Mouse (Mus musculus): ENCODE data around the gene Ndufaf3. TPM values are rescaled to one million over a fixed set of nuclear protein-coding genes. Genes with fewer than 3 reads are reported as not detected.

The Ndufaf3 gene
- total and polyA plus RNA-seq, 2 experiments from 2014 or later: 84.4 to 86.1 TPM

DNA sequence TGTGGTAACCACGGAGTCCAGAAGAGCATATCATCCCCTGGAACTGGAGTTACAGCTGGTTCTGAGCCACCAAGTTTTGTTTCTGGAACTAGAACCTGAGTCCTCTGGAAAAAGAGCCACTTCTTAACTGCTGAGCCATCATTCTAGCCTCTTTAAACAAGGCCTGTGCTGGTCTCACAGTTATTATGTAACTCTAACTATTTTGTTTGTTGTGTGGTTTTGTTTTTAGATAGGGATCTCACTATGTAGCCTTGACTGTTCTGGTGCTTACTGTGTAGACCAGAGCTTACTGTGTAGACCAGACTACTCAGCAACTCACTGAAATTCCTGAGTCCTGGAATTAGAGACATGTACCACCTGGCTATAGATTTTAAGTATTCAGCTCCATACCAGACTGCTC, 20.4 kb downstream of the Ndufaf3 start:
- peaks cover 90% of the 10 kb centered on the region for H3K36me3 ChIP-seq (replicated peaks; ENCODE audit: control insufficient read depth, insufficient read depth, low read length)
- 91% methylated on average over 1 of the region's 1 CpGs for WGBS
- TF ChIP-seq CTCF (IDR thresholded peaks at IDR 0.05; ENCODE audit: low read depth) (no peak), EP300 (IDR thresholded peaks at IDR 0.05; ENCODE audit: low read depth) (no peak)

DNA sequence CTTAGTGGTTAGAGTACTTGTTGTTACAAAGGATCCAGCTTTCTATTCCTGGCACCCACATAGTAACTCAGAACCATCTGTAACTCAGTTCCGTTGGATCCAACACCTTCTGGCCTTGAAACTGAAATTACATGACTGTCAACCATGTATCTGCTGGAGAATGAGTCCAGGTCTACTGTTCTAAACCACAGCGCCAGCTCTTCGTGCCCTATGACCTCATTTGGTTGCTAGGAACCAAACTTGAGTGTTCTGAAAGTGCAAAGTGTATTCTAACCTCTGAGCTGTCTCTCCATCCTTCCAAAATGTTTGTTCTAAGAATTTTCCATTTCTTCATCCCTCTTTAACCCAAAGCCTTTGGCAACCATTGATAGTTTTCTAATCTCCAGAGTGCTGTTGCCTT, 21.2 kb downstream of the Ndufaf3 start:
- H3K27me3 ChIP-seq (ENCODE audit: control insufficient read depth, insufficient read depth, low read length): no peaks in the 10 kb centered on the region
- DNase-seq (ENCODE audit: low spot score): no peak
- no peaks in the 10 kb centered on the region for H3K9me3 ChIP-seq (replicated peaks; ENCODE audit: control insufficient read depth, low read length)
- H3K4me1 ChIP-seq (ENCODE audit: control insufficient read depth, insufficient read depth): no peaks in the 10 kb centered on the region
- WGBS: 91% methylated on average over 3 of the region's 3 CpGs
- no peak for ATAC-seq (ENCODE audit: insufficient read depth, low read depth)
- no peak for TF ChIP-seq CTCF (IDR thresholded peaks at IDR 0.05; ENCODE audit: low read depth)
- TF ChIP-seq EP300 (IDR thresholded peaks at IDR 0.05; ENCODE audit: low read depth): no peak
- H3K36me3 ChIP-seq (replicated peaks; ENCODE audit: control insufficient read depth, insufficient read depth, low read length): peaks cover 90% of the 10 kb centered on the region
- no peak overlapping the region for H3K9ac ChIP-seq (replicated peaks; ENCODE audit: low read depth, low read length)
- no peak overlapping the region for H3K4me2 ChIP-seq (ENCODE audit: low read depth, low read length)
- no peak overlapping the region for H3K4me3 ChIP-seq (ENCODE audit: low read depth, low read length)
- no peak overlapping the region for H3K27ac ChIP-seq (ENCODE audit: low read depth)

More for the DNA sequence above, 20.4 kb downstream of the Ndufaf3 start:
- DNase-seq (ENCODE audit: low spot score) (no peak), ATAC-seq (ENCODE audit: insufficient read depth, low read depth) (no peak)
- H3K27me3 ChIP-seq (ENCODE audit: control insufficient read depth, insufficient read depth, low read length): no peaks in the 10 kb centered on the region
- H3K4me3 ChIP-seq (ENCODE audit: low read depth, low read length): no peak overlapping the region
- no peak overlapping the region for H3K27ac ChIP-seq (ENCODE audit: low read depth)
- H3K4me1 ChIP-seq (ENCODE audit: control insufficient read depth, insufficient read depth): no peaks in the 10 kb centered on the region
- H3K4me2 ChIP-seq (ENCODE audit: low read depth, low read length): no peak overlapping the region
- no peak overlapping the region for H3K9ac ChIP-seq (replicated peaks; ENCODE audit: low read depth, low read length)
- no peaks in the 10 kb centered on the region for H3K9me3 ChIP-seq (replicated peaks; ENCODE audit: control insufficient read depth, low read length)

DNA sequence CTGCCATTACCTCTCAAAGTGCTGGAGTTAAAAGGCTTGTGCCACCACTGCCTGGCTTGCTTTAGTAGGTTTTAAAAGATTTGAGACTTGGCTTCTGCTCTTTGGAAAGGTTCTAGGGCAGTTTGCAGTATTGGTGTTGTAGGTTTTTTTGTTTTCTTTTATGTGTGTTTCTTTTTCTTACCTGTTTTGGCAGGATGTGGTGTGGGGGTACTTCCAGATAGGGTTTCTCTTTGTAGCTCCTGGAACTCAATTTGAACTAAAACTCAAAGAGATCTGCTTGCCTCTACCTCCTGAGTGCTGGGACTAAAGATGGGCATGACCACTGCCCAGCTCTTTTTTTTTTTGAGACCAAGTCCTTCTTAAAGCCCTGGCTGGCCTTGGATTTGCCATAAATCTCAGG, 26.4 kb downstream of the Ndufaf3 start:
- Histone ChIP-seq H3K4me1 (ENCODE audit: control insufficient read depth, insufficient read depth) (no peaks in the 10 kb centered on the region), H3K36me3 (replicated peaks; ENCODE audit: control insufficient read depth, insufficient read depth, low read length) (peaks cover 88% of the 10 kb centered on the region), H3K4me2 (ENCODE audit: low read depth, low read length) (no peak overlapping the region), H3K27ac (ENCODE audit: low read depth) (no peak overlapping the region), H3K27me3 (ENCODE audit: control insufficient read depth, insufficient read depth, low read length) (no peaks in the 10 kb centered on the region), H3K9me3 (replicated peaks; ENCODE audit: control insufficient read depth, low read length) (no peaks in the 10 kb centered on the region), H3K9ac (replicated peaks; ENCODE audit: low read depth, low read length) (no peak overlapping the region), H3K4me3 (ENCODE audit: low read depth, low read length) (no peak overlapping the region)
- ATAC-seq (ENCODE audit: insufficient read depth, low read depth): no peak
- TF ChIP-seq EP300 (IDR thresholded peaks at IDR 0.05; ENCODE audit: low read depth) (no peak), CTCF (IDR thresholded peaks at IDR 0.05; ENCODE audit: low read depth) (no peak)
- no peak for DNase-seq (ENCODE audit: low spot score)

DNA sequence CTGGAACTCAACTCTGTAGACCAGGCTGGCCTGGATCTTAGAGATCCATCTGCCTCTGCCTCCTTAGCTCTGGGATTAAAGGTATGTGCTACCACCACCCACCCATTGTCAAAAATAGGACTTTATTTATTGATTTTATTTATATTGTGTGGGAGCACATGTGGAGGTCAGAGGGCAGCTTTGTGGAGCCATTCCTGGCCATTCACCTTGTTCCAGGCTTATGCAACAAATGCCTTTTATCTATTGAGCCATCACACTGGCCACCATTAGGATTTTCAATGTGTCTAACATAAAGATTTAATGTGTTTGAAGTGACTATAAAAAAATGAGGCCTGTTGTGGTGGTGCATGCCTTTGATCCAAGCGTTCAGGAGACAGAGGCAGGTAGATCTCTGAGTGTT, 35.7 kb downstream of the Ndufaf3 start:
- no peaks in the 10 kb centered on the region for H3K9me3 ChIP-seq (replicated peaks; ENCODE audit: control insufficient read depth, low read length)
- TF ChIP-seq CTCF (IDR thresholded peaks at IDR 0.05; ENCODE audit: low read depth) (no peak), EP300 (IDR thresholded peaks at IDR 0.05; ENCODE audit: low read depth) (no peak)
- H3K27ac ChIP-seq (ENCODE audit: low read depth): no peak overlapping the region
- H3K4me2 ChIP-seq (ENCODE audit: low read depth, low read length): no peak overlapping the region
- H3K4me3 ChIP-seq (ENCODE audit: low read depth, low read length): no peak overlapping the region
- 92% methylated on average over 1 of the region's 1 CpGs for WGBS
- peaks cover 81% of the 10 kb centered on the region for H3K36me3 ChIP-seq (replicated peaks; ENCODE audit: control insufficient read depth, insufficient read depth, low read length)
- no peaks in the 10 kb centered on the region for H3K4me1 ChIP-seq (ENCODE audit: control insufficient read depth, insufficient read depth)
- ATAC-seq (ENCODE audit: insufficient read depth, low read depth) (no peak), DNase-seq (ENCODE audit: low spot score) (no peak)
- H3K27me3 ChIP-seq (ENCODE audit: control insufficient read depth, insufficient read depth, low read length): no peaks in the 10 kb centered on the region
- H3K9ac ChIP-seq (replicated peaks; ENCODE audit: low read depth, low read length): no peak overlapping the region

DNA sequence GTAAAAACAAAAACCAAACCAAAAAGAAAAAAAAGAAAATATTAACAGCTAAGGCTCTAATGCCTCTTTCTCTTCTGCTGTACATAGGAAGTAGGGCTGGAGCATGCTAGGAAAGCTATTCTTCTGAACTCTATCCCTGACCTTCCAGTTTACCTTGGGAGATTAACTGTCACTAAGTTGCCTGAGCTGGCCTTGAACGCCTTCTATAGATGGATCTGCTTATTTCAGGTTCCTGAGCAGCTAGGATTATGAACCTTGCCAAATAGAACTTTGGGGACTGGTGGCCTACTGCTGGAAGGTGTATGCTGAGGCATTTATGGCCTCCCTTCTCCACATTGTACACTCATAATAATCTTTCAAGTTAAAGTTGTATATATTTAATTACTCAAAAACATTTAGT, 36.3 kb downstream of the Ndufaf3 start:
- Histone ChIP-seq H3K4me3 (ENCODE audit: low read depth, low read length) (no peak overlapping the region), H3K9me3 (replicated peaks; ENCODE audit: control insufficient read depth, low read length) (no peaks in the 10 kb centered on the region), H3K36me3 (replicated peaks; ENCODE audit: control insufficient read depth, insufficient read depth, low read length) (peaks cover 75% of the 10 kb centered on the region), H3K4me1 (ENCODE audit: control insufficient read depth, insufficient read depth) (no peaks in the 10 kb centered on the region), H3K4me2 (ENCODE audit: low read depth, low read length) (no peak overlapping the region), H3K27me3 (ENCODE audit: control insufficient read depth, insufficient read depth, low read length) (no peaks in the 10 kb centered on the region), H3K9ac (replicated peaks; ENCODE audit: low read depth, low read length) (no peak overlapping the region), H3K27ac (ENCODE audit: low read depth) (no peak overlapping the region)
- 89% methylated on average over 1 of the region's 1 CpGs for WGBS
- TF ChIP-seq CTCF (IDR thresholded peaks at IDR 0.05; ENCODE audit: low read depth): no peak
- no peak for TF ChIP-seq EP300 (IDR thresholded peaks at IDR 0.05; ENCODE audit: low read depth)
- ATAC-seq (ENCODE audit: insufficient read depth, low read depth): no peak
- no peak for DNase-seq (ENCODE audit: low spot score)

DNA sequence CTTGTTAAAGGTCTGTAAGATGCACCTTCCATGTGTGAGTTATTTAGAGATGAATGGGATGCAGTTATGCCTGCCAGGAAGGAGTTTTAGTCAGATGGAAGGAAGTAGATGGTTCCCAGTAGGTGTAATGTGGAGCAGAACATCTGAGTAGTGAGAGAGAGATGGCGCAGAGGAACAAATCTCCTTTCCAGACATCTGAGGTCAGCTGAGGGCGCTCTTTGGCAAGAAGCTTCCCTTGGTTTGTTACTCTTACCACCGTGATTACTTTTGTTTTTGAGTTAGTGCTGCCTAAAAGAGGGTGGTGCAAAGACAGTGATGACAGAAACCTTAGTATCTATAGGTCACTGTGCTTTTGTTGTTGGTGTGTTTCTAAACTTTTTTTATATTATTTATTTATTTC, 41.8 kb downstream of the Ndufaf3 start:
- Histone ChIP-seq H3K9me3 (replicated peaks; ENCODE audit: control insufficient read depth, low read length) (no peaks in the 10 kb centered on the region), H3K4me2 (ENCODE audit: low read depth, low read length) (no peak overlapping the region), H3K4me3 (ENCODE audit: low read depth, low read length) (no peak overlapping the region), H3K27me3 (ENCODE audit: control insufficient read depth, insufficient read depth, low read length) (no peaks in the 10 kb centered on the region), H3K27ac (ENCODE audit: low read depth) (no peak overlapping the region), H3K4me1 (ENCODE audit: control insufficient read depth, insufficient read depth) (peaks cover 12% of the 10 kb centered on the region; the same call in 1 of the 2 replicates), H3K9ac (replicated peaks; ENCODE audit: low read depth, low read length) (no peak overlapping the region), H3K36me3 (replicated peaks; ENCODE audit: control insufficient read depth, insufficient read depth, low read length) (peaks cover 28% of the 10 kb centered on the region)
- TF ChIP-seq CTCF (IDR thresholded peaks at IDR 0.05; ENCODE audit: low read depth) (no peak), EP300 (IDR thresholded peaks at IDR 0.05; ENCODE audit: low read depth) (no peak)
- ATAC-seq (ENCODE audit: insufficient read depth, low read depth): no peak
- DNase-seq (ENCODE audit: low spot score): no peak
- 57% methylated on average over 3 of the region's 3 CpGs for WGBS

Measured in heart, postnatal 0 days (tissue).